Mouse (Mus musculus): ENCODE measurements around the gene Nap1l3. TPM values are rescaled to one million over a fixed set of nuclear protein-coding genes. Genes with fewer than 3 reads are reported as not detected.

Nap1l3 gene
- total RNA-seq (2021): 1 to 10 TPM; 1.9 to 2.0 TPM
- long read RNA-seq, experiment 1, partial matches to known transcripts: 0 of 1 reads
- long read RNA-seq, experiment 1, other reads (novel, unspliced or antisense): 0 of 1 reads
- long read RNA-seq, experiment 2, transcript Nap1l3-201 (1 exons, 2,837 nt): major isoform, 5 of 5 reads
- long read RNA-seq, experiment 2, partial matches to known transcripts: 0 of 5 reads
- long read RNA-seq, experiment 2, other reads (novel, unspliced or antisense): 0 of 5 reads

- DNase-seq (ENCODE audit: low spot score in 2 of 2): peak; percentile 21 to 37
These were observed at the start of gene Nap1l3 for GRCm38 (mm10) chrX:122396781-122397581. Nap1l3 (minus strand) TSS chrX:122397401.

- DNase-seq (ENCODE audit: low spot score in 2 of 2): no peak
These were observed 451 bp upstream of the Nap1l3 start for GRCm38 (mm10) chrX:122397652-122398051.
